Mouse (Mus musculus) cortical plate, adult 2 months (tissue): ENCODE measurements at regions not wholly inside any gene's neighbourhood (a gene's known extent, or its start where the extent isn't known, plus 50 kb on each side); places are given as distances from the start of the nearest gene placed in this dataset.

ENCODE experiments used
- CTCF ChIP-seq: fragments of 200-500 bp; IDR thresholded peaks from 2 replicates; pipeline ENCODE4 v1.5.1; 2011; ENCODE audit warnings: mild to moderate bottlenecking, control low read depth, low read length; ENCODE audit not compliant: insufficient read depth; ENCODE audit errors: extremely low read depth
- POLR2A ChIP-seq: fragments of 200-500 bp; IDR thresholded peaks from 2 replicates; pipeline ENCODE4 v1.6.1; 2011; ENCODE audit warnings: mild to moderate bottlenecking, low read length, control low read depth; ENCODE audit not compliant: insufficient read depth; ENCODE audit errors: extremely low read depth

DNA sequence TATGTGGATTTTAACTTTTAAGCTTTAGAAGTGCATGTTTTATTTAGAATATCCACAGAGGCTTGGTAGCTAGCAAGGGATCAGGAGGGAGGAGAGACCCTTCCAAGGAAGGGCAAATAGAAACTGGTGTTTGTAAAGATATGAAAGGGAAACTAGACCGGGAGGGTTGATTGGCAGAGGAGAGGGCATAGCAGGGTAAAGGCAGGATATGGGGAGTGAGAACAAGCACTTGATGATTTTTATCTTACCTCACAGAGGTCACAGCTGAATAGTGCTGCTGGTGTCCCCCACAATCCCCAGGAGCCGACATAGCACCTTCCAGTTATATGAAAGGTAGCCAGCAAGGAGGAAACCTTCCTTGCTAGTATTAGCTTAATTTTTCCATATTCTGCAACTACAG lies 135.4 kb upstream of the Tet2 start:
- no peak for TF ChIP-seq POLR2A
- no peak for TF ChIP-seq CTCF
